In genomic region chr3:145118254-145119001, GRCm38 (mm10) we compare ENCODE assay signal across 8 mouse cellular contexts. TPM values are rescaled to one million over a fixed set of nuclear protein-coding genes. Genes with fewer than 3 reads are reported as not detected.
DNase-seq lines count a peak whose midpoint lies in the region; ATAC-seq and TF ChIP-seq lines count a peak whose summit lies in the region.

Odf2l (plus strand) TSS chr3:145118588.

- WGBS in forebrain, embryonic 15.5 days, result under 1% methylated on average over 57 of the region's 57 CpGs
- WGBS in lung, embryonic 14.5 days, result under 1% methylated on average over 53 of the region's 57 CpGs
- under 1% methylated on average over 57 of the region's 57 CpGs for WGBS in olfactory bulb, adult 2 months
- WGBS in thymus, adult 2 months, result under 1% methylated on average over 57 of the region's 57 CpGs

- peak within 1 kb of the TSS; percentile 98 for H3K27ac ChIP-seq in ES-E14 (ENCODE audit: insufficient read depth, low read depth, low read length, poor library complexity, severe bottlenecking)
- peak within 1 kb of the TSS; percentile 99 for H3K27ac ChIP-seq in forebrain, embryonic 15.5 days (replicated peaks)
- peak within 1 kb of the TSS; percentile 99 for H3K27ac ChIP-seq in layer of hippocampus, adult 2 months
- peak within 1 kb of the TSS; percentile 96 for H3K27ac ChIP-seq in lung, embryonic 14.5 days (ENCODE audit: low read depth)
- H3K27ac ChIP-seq in olfactory bulb, adult 2 months (ENCODE audit: insufficient read depth, low read depth, low read length), result peak within 1 kb of the TSS; percentile 95
- H3K27ac ChIP-seq in thymus, adult 2 months (ENCODE audit: control insufficient read depth, insufficient read depth, low read length), result peak within 1 kb of the TSS; percentile 51; the same call in 1 of the 2 replicates

- peak; percentile 92 for TF ChIP-seq POLR2A in olfactory bulb, adult 2 months (IDR thresholded peaks at IDR 0.05; ENCODE audit: insufficient read depth, low read depth, low read length)
- TF ChIP-seq POLR2A in thymus, adult 2 months (IDR thresholded peaks at IDR 0.05; ENCODE audit: control insufficient read depth, extremely low read depth, insufficient read depth, low read length, poor library complexity), result peak; percentile 69; the same call in 1 of the 2 replicates

- peak within 1 kb of the TSS; percentile 98 for H3K9ac ChIP-seq in ES-E14 (ENCODE audit: insufficient read depth, low read depth, low read length, poor library complexity, severe bottlenecking)
- peak within 1 kb of the TSS; percentile 95 for H3K9ac ChIP-seq in forebrain, embryonic 15.5 days (replicated peaks)
- peak within 1 kb of the TSS; percentile 83 for H3K9ac ChIP-seq in lung, embryonic 14.5 days

- H3K4me3 ChIP-seq in ES-E14 (ENCODE audit: insufficient read depth in 1 of 2, low read depth in 1 of 2, low read length in 2 of 2, poor library complexity in 1 of 2, severe bottlenecking in 1 of 2), result peak within 1 kb of the TSS; percentile 97 to 100
- H3K4me3 ChIP-seq in forebrain, embryonic 15.5 days, result peak within 1 kb of the TSS; percentile 94
- H3K4me3 ChIP-seq in layer of hippocampus, adult 2 months, result peak within 1 kb of the TSS; percentile 91
- peak within 1 kb of the TSS; percentile 65 for H3K4me3 ChIP-seq in lung, embryonic 14.5 days (ENCODE audit: low read depth, low read length)
- H3K4me3 ChIP-seq in olfactory bulb, adult 2 months (ENCODE audit: insufficient read depth, low read depth, low read length), result peak within 1 kb of the TSS; percentile 93
- peak within 1 kb of the TSS; percentile 61 for H3K4me3 ChIP-seq in thymus, adult 2 months (ENCODE audit: control insufficient read depth, insufficient read depth, low read length)

- intact Hi-C loops in heart, postnatal 36 days (cut with DNase I), result loop anchor here (5.0 kb wide), 1 partner anchor 911 kb away; the partner anchor contains the start of gene Lmo4

- H3K9me3 ChIP-seq in ES-E14 (ENCODE audit: control insufficient read depth, insufficient read depth, low read depth, low read length), result no peaks in the 10 kb centered on the region
- no peaks in the 10 kb centered on the region for H3K9me3 ChIP-seq in forebrain, embryonic 15.5 days
- H3K9me3 ChIP-seq in lung, embryonic 14.5 days (ENCODE audit: low read depth, low read length), result no peaks in the 10 kb centered on the region

- no peak for TF ChIP-seq CTCF in layer of hippocampus, adult 2 months (conservative IDR thresholded peaks at IDR 0.05)
- 0 out of 2 replicates have a peak, but pooled peaks have one; percentile 11 for TF ChIP-seq CTCF in lung, embryonic 14.5 days (IDR thresholded peaks at IDR 0.05; ENCODE audit: low read depth)
- TF ChIP-seq CTCF in olfactory bulb, adult 2 months (IDR thresholded peaks at IDR 0.05; ENCODE audit: insufficient read depth, low read depth, low read length), result no peak
- TF ChIP-seq CTCF in thymus, adult 2 months (IDR thresholded peaks at IDR 0.05; ENCODE audit: borderline replicate concordance, control insufficient read depth, extremely low read depth, insufficient read depth, low read length, poor library complexity), result peak; percentile 44; the same call in 1 of the 2 replicates

- in situ Hi-C loops in ES-E14 (cut with MboI; ENCODE audit: low sequenced_read_pairs in 2 of 2, unreplicated experiment in 2 of 2), result no loop called here

- H3K4me2 ChIP-seq in forebrain, embryonic 15.5 days (replicated peaks), result peak within 1 kb of the TSS; percentile 74
- peak within 1 kb of the TSS; percentile 80 for H3K4me2 ChIP-seq in lung, embryonic 14.5 days

- peak; percentile 93 for DNase-seq in ES-E14 (ENCODE audit: low read depth, low spot score)
- DNase-seq in cerebellum, adult 11-12 months, result peak; percentile 97
- DNase-seq in heart, postnatal 36 days, result peak; percentile 97 to 99
- DNase-seq in layer of hippocampus, adult 2 months (ENCODE audit: low spot score in 2 of 2), result peak; percentile 97
- peak; percentile 98 for DNase-seq in lung, embryonic 14.5 days
- DNase-seq in thymus, adult 2 months, result peak; percentile 98

- H3K36me3 ChIP-seq in ES-E14 (ENCODE audit: control insufficient read depth, insufficient read depth, low read length, poor library complexity, severe bottlenecking), result no peaks in the 10 kb centered on the region
- H3K36me3 ChIP-seq in forebrain, embryonic 15.5 days, result no peaks in the 10 kb centered on the region
- H3K36me3 ChIP-seq in lung, embryonic 14.5 days (ENCODE audit: insufficient read depth), result no peaks in the 10 kb centered on the region
- H3K36me3 ChIP-seq in thymus, adult 2 months (ENCODE audit: control insufficient read depth, insufficient read depth, low read length), result no peaks in the 10 kb centered on the region

- 0 out of 4 replicates have a peak, but pooled peaks cover 0 to 3% of the 10 kb centered on the region in 2 experiments for H3K4me1 ChIP-seq in ES-E14 (ENCODE audit: control insufficient read depth in 2 of 2, insufficient read depth in 2 of 2, low read length in 2 of 2, poor library complexity in 1 of 2)
- H3K4me1 ChIP-seq in forebrain, embryonic 15.5 days, result peaks cover 17% of the 10 kb centered on the region
- H3K4me1 ChIP-seq in lung, embryonic 14.5 days (ENCODE audit: insufficient read depth), result 0 out of 2 replicates have a peak, but pooled peaks cover 3% of the 10 kb centered on the region
- no peaks in the 10 kb centered on the region for H3K4me1 ChIP-seq in olfactory bulb, adult 2 months (ENCODE audit: control insufficient read depth, insufficient read depth, low read length)
- H3K4me1 ChIP-seq in thymus, adult 2 months (replicated peaks; ENCODE audit: control insufficient read depth, insufficient read depth, low read length), result no peaks in the 10 kb centered on the region

- ATAC-seq in forebrain, embryonic 15.5 days (replicated peaks), result peak; percentile 99
- peak; percentile 99 for ATAC-seq in lung, embryonic 14.5 days (ENCODE audit: insufficient read depth)

- no peaks in the 10 kb centered on the region for H3K27me3 ChIP-seq in forebrain, embryonic 15.5 days
- no peaks in the 10 kb centered on the region for H3K27me3 ChIP-seq in lung, embryonic 14.5 days (ENCODE audit: insufficient read depth, low read length)
- H3K27me3 ChIP-seq in thymus, adult 2 months (ENCODE audit: control insufficient read depth, insufficient read depth, low read length), result no peaks in the 10 kb centered on the region

TF ChIP-seq in ES-E14, 5 proteins besides CTCF, POLR2A, EP300 and RAD21:
- TF ChIP-seq ZNF384 (IDR thresholded peaks at IDR 0.05; ENCODE audit: low read depth, low read length) (no peak), MAFK (IDR thresholded peaks at IDR 0.05; ENCODE audit: insufficient read depth, low read depth, low read length) (no peak), ZC3H11A (IDR thresholded peaks at IDR 0.05; ENCODE audit: borderline replicate concordance, low read depth, low read length) (no peak), CHD2 (IDR thresholded peaks at IDR 0.05; ENCODE audit: low read depth, low read length) (peak; percentile 57; the same call in 1 of the 2 replicates), HCFC1 (IDR thresholded peaks at IDR 0.05; ENCODE audit: borderline replicate concordance, insufficient read depth, low read length) (peak; percentile 74)

RNA-seq across cellular contexts. Expression of gene Odf2l, which starts in this region (rescaled TPM):
- total RNA-seq in ES-E14 (2012; rRNA removed), result 12.6 and 15.6 TPM in 2 replicates
- 15.3 and 17.2 TPM in 2 replicates for polyA plus RNA-seq in forebrain, embryonic 15.5 days (2015; fragmentation: Nextera tagmentation; extraction: Ambion mirVana)
- 10 to 100 TPM; 11.6 to 12.0 TPM for total RNA-seq in heart, postnatal 36 days (2021)
- 10 to 100 TPM; 18.0 to 25.9 TPM for total RNA-seq in layer of hippocampus, adult 2 months (2021)
- polyA plus RNA-seq in lung, embryonic 14.5 days (2014; fragmentation: Nextera tagmentation; extraction: Ambion mirVana), result 16.6 and 17.4 TPM in 2 replicates
- not detected in 2 replicates for polyA plus RNA-seq in olfactory bulb, adult 2 months (2012; ENCODE audit: insufficient read depth, insufficient read length, low replicate concordance, missing spikeins)
- polyA plus RNA-seq in thymus, adult 2 months (2012; rRNA removed), result 4.3 and 4.5 TPM in 2 replicates

Comparison
In these comparisons a context has a peak if more than half of its experiments do, and no peak if none do; other contexts are left out.
1. Peak in every context shown above with its lines: DNase-seq, ATAC-seq, H3K4me3 ChIP-seq and H3K27ac ChIP-seq.
2. CTCF ChIP-seq: peak in lung, embryonic 14.5 days (single experiment) and thymus, adult 2 months (single experiment); none in layer of hippocampus, adult 2 months (single experiment) and olfactory bulb, adult 2 months (single experiment).